Mouse (Mus musculus) kidney, adult 18-20 months (tissue): ENCODE measurements around the gene Smim26.
"Not testable (repeated sequence)": the region's sequence is repeated elsewhere in the genome, so short reads cannot be mapped to it uniquely, and the experiment has no call there.

Experiments used
- DNase-seq: peaks from one replicate; pipeline ENCODE4 v3.0.0; 2021

The Smim26 gene

DNA sequence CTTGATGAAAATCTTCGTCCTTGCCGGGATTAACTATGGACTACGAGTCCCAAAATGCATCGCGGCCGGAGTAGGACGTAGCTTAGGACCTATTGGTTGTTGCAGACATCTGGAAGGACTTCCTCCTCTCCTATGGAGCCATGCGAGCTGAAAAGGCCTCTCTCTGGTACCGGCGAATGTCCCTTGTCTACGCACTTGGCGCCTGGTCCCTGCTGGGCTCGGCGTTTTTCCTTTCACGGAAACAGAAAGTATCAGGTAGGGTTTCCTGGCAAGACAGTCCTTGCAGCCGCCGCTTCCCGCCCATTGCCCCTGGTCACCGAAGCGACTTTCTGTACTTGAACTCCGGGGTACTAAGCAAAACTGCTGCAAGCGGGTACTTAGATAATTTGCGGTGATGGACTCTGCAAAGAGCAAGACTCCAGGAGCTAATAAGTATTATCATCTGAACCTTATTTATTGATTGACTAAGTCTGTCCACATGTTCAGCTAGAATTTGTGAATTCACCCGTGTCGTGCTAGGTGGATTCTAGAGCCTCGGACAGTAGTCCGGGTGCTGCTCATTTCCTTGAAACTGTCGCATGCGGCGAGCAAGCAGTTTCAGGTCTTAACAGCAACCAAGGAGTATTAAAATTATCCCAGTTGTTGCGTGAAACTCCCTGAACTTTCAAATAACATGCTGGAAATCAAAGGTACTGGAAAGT is at the start of gene Smim26:
Gene Smim26 (plus strand): TSS at position 104 of the 701 bp plus-strand sequence.
- DNase-seq, result peak; percentile 84

DNA sequence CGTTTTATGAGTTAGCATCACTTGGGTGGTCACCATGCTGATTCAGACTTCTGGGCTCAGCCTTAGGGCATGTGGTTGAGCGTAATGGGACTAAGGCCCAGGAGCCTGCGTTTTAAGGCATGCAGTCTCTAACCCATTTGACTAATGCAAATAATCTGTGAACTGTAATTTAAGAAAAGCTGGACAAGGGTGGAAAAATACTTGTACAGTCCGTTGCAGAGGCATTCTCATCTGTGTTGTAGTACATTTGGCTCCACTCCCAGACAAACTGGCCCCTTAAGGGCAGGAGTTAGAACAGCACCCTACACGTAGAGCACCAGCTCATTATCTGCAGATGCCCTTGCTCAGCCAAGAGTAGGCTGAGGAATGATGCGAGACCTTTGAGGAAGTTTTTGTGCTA is 49.2 kb upstream of the Smim26 start:
- DNase-seq, result peak; percentile 64

DNA sequence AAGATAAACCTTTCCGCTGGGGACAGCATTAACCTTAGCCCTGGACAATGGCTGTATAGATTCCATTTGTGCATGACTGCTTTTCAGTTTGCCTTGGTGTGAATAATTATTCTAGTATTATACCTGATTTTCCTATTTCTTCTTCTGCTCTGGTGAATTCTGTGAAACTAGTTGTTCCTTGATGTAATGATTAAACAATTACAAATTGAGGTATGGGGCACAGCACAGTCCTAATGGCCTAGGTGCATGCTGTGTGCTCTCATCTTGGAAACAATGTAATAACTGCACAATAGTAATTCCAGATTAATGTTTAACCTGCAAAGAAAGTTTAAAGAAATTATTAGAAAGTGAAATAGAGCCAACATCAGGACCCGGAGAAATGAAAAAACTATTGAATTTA is 48.8 kb upstream of the Smim26 start:
- no peak for DNase-seq

- peak; percentile 32 for DNase-seq
Observed at GRCm38 (mm10) chr2:144545481-144545880, 48.4 kb upstream of the Smim26 start.

DNA sequence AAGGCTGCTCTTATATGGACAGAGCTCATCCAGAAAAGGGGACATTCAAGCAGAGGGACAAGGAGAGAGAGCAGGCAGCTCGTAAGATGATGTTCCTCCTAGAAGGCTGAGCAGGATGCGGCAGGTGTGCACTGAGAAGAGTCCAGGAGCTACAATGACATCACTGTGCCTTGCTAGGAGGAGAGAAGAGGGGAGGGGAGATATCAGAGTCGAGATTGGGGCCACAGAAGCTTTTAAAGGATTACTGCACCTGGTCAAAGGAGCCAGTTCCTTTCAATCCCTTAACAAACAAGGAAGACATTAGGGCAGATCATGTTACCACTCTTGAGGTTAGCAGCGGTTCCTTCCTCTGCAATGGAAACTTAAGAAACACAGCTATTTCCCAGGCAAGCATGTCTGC is 46.3 kb upstream of the Smim26 start:
- DNase-seq, result no peak

- peak; percentile 77 for DNase-seq
Observed at GRCm38 (mm10) chr2:144550529-144550928, 43.3 kb upstream of the Smim26 start, which contains the start of gene Rbbp9. Rbbp9 (minus strand) TSS chr2:144550869.

DNA sequence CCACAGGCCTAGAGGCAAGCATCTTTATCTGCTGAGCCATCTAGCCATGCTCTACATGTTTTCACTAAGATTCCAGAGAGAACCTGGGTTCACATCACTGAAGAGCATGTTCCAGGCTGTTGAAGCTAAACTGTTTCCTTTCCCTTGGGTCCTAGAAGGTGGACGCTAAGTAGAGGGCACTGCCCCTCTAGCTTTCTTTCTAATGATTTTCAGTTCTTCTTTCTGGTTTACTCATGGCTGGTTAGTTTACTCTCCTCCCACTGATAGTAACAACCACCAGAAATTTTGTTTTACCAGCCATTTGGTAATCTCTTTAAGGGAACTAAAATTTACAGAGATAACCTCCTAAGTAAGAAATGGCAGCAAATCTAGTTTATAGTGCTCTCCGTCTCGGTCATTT is 39.9 kb upstream of the Smim26 start:
- DNase-seq, result no peak

GRCm38 (mm10) chr2:144555286-144555819 is 38.5 kb upstream of the Smim26 start:
- no peak for DNase-seq

DNA sequence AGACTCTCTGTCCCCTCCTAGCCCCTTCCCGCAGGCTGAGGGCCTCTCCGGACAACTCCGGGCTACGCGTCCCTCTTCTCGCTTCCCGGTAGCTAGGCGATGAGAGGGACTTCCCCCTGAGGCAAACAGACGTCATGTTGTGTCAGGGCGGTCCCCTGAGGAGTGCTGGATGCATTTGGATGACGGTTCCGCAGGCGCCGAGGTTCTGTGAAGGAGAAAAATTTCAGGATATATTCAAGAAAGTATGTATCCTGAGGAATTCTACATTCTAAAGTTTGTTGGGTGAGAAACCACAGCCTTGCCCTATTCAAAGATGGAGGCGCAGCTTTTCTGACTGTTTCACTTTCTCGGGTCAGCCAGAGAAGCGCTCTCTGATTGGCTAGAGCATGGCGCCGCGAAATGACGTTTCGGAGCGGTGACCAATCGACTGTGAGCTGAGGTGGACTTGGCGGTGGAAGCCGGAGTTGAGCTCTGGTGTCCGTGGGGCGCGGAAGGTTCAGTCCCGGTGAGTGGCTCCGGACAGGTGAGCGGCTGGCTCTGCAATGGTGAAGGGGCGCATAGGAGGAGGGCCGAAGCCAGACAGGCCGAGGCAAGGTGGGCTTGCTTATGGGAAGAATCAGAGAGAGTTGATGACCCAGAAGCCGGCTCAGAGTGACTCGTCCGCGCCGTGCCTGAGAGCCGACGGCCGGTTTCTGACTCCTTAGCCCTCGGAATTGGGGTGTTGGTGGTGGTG is 37.9 kb upstream of the Smim26 start, which contains the start of gene Sec23b:
Gene Sec23b (plus strand): TSS at position 410 of the 733 bp plus-strand sequence.
- peak; percentile 98 for DNase-seq

- no peak for DNase-seq
Observed at GRCm38 (mm10) chr2:144588723-144589122, 5.1 kb upstream of the Smim26 start.

- not testable (repeated sequence) for DNase-seq
Observed at GRCm38 (mm10) chr2:144593036-144593435, 818 bp upstream of the Smim26 start.

DNA sequence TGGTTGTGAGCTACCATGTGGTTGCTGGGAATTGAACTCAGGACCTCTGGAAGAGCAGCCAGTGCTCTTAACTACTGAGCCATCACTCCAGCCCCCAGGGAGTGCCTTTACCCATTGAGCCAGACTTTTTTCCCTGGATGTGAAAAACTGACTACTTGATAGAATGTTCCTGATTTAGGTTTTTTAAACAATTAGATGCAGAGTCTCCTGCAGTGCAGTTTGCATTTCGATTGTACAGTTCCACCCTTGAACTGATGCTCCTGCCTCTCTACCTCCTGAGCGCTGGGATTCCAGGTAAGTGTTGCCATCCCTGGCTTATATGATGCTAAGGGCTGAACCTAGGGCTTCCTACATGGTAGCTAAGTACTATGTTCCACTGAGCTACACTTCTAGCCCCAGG is 4.2 kb downstream of the Smim26 start:
- no peak for DNase-seq

- peak; percentile 93 for DNase-seq
Observed at GRCm38 (mm10) chr2:144599831-144600687, 6.2 kb downstream of the Smim26 start, which contains the start of gene Dtd1. Dtd1 (plus strand) TSS chr2:144599897.

DNA sequence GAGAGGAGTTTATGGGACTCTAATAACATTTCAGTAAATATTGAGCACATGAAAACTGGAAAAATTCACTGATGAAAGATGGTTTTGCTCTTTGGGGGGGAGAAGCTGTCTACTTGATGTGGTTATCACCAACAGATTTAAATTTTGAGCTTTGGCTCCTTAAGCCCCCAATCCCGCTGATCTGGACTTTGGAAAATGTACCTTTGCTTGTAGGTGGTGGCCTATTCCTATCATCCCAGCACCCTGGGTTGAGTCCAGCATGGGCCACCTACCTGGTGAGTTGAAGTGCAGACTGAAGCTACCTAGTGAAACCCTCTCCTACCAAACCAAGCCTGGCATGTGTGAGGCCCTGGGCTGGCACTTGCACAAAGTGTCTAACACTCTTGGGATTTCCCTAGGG is 7.7 kb downstream of the Smim26 start:
- DNase-seq, result no peak

- no peak for DNase-seq
Observed at GRCm38 (mm10) chr2:144613956-144614355, 20.1 kb downstream of the Smim26 start.

- no peak for DNase-seq
Observed at GRCm38 (mm10) chr2:144617074-144617874, 23.4 kb downstream of the Smim26 start.

GRCm38 (mm10) chr2:144621491-144621890 is 27.6 kb downstream of the Smim26 start:
- DNase-seq, result no peak

DNA sequence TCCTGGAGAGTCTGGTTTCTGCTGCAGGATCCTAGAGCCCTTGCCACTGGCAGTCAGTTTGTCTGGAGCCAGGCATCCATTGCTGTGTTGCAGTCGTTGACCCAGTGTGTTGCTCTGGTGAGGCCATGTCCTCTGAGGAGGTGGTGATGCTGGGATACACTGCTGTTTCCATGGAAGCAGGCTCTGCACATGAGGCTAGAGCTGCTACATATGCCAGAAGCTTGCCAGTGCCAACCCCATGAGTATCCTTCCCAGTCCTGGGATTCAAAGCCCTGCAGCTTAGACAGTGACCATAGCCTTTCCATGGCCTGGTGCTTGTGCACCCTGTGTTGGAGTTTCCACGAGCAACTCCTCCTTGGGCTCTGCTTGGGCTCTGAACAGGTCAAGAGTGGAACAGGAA is 39.7 kb downstream of the Smim26 start:
- DNase-seq, result no peak

GRCm38 (mm10) chr2:144634231-144634630 is 40.4 kb downstream of the Smim26 start:
- DNase-seq, result no peak

DNA sequence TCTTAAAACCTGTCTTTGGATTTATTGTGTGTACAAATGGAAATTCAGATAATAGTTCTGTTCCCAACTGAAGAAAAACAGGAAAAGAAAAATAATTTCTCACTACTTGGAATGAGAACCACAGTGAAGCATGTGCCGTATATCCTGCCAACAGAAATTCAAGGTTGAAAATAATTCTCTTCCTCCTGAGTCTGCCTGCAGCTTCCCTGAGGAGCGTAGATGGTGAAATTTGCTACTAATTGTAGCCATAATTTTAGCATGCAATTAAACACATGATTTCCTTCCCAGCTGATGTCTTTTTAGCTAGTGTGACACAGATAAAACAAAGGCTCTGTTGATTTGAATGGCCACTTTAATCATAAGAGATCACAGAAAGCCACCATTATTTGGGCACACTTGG is 40.9 kb downstream of the Smim26 start:
- no peak for DNase-seq

DNA sequence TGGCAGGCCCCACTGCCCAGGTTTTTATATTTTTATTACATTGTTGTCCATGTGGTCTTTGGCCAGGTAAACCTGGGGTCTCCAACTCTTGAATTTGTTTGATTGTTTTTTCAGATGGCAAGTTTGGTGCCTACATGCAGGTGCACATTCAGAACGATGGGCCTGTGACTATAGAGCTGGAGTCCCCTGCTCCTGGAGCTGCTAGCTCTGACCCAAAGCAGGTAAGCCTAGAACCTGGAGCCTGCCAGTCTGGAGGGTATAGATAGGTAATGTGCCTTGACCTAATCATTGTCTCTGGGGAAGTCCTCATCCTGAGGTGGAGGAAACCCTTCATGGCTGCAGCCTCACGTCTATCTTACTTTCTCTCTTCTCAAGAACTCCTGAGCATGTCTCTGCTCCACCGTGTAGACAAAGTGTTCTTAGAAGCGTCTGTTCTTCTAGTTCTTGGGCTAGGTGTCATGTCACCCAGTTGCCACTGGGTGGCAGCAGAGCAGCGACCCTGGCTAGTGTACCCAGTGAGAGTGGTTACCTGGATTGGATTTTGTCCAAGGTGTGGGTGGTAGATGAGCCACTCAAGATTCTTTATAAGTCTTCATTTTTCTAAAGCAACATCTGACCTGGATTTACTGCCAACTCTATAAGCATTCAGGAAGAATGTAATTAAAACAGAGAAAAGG is 41.9 kb downstream of the Smim26 start:
- DNase-seq, result peak; percentile 59
